Mouse (Mus musculus): ENCODE results near the gene Rhox12.

GRCm38 (mm10) chrX:38110807-38111206, at the start of gene Rhox12:
- TF ChIP-seq POLR2A (IDR thresholded peaks at IDR 0.05; ENCODE audit: low read depth, low read length): no peak
- no peak for TF ChIP-seq CTCF (IDR thresholded peaks at IDR 0.05; ENCODE audit: borderline replicate concordance, insufficient read depth, low read length)

Measured in embryonic fibroblast, embryonic 13.5 days (primary cell).